Mouse (Mus musculus) telencephalon, adult 2 months (tissue): ENCODE measurements around the gene Ttll10.

ENCODE experiments used
- DNase-seq: peaks from one replicate; pipeline ENCODE4 v3.0.0-alpha.2; 2011; ENCODE audit warnings: low read depth, low spot score

Ttll10 gene

DNA sequence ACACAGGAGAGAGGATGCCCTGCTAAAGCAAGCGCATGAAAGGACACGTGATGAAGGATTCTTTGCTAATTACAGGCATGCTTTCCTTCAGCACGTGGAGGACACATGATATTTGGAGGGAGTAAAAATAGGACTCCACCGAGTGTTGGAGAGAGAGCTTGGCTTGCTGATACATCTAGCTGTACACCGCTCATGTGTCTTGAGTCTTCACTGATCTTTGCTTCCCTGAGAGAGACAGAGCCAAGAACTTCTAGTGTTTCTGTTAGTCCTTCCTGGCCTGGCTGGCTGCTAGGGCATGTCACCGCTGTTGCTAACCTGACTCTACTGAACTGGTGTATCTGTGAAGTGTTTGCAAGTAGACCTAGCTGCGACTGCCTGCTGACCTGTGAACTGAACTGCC is 35.0 kb downstream of the Ttll10 start:
- no peak for DNase-seq

GRCm38 (mm10) chr4:156023520-156023919 is 35.7 kb downstream of the Ttll10 start:
- no peak for DNase-seq

- DNase-seq: no peak
Measured at GRCm38 (mm10) chr4:156021942-156022419, 37.2 kb downstream of the Ttll10 start.

GRCm38 (mm10) chr4:156021381-156021780 is 37.8 kb downstream of the Ttll10 start:
- no peak for DNase-seq

- no peak for DNase-seq
Measured at GRCm38 (mm10) chr4:156019771-156020170, 39.4 kb downstream of the Ttll10 start.

DNA sequence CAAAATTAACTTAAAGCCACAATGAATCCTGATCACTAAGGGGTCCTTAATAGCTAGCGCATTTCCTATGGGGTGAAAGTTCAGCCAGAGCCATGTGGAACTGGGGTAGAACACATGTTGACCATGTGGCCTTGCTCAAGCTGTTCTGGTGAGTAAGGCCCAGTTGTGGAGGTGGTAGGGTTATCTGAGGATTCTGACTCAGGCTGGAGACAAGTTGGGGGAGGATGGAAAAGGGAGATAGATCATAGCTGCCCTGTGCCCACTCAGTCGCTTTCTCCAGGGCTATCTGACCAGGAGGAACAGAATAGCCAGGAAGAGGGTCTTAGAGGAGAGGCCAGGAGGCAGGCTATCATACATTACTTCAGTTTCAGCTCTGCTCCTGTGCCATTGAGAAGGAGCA is 44.8 kb downstream of the Ttll10 start:
- DNase-seq: no peak

- DNase-seq: peak; percentile 66
Measured at GRCm38 (mm10) chr4:156013637-156014036, 45.6 kb downstream of the Ttll10 start, which contains the start of gene Tnfrsf4. Gene Tnfrsf4, plus strand, starts transcription at chr4:156013843.

- no peak for DNase-seq
Measured at GRCm38 (mm10) chr4:156008369-156008768, 50.8 kb downstream of the Ttll10 start.

DNA sequence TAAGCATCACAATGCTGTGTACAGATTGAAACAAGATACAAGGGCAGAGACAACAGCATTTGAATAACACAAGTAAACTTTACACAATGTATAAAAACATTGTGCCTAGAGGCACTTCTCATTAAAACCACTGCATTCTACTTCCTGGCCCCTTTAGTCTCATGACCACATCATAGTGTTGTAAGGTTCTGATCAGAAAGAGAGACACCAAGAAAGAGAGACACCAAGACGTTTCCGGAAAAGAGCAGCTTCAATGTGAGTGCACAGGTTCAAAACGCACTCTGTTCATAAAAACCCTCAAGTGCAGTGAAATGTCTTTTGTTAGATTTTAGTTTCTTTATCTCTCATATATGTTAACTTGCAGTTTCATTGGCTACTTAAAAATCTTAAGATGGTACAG is 55.1 kb downstream of the Ttll10 start:
- no peak for DNase-seq

DNA sequence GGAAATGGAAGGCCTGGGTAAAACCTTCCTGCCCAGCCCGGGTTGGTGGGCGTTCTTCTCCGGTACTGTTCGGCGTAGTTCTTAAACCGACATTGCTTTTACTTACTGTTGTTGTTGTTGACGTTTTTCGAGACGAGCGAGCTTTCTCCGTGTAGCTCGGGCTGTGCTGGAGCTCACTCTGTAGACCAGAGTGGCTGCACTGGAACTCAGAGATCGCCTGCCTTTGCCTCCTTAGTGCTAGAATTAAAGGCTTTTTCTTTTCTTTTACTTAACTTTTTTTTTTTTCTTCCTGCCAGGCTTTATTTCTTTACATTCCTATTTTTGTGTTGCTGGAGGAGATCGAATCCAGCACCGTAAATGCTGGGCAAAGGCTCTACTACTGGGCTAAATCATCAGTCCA is 65.6 kb downstream of the Ttll10 start:
- no peak for DNase-seq

DNA sequence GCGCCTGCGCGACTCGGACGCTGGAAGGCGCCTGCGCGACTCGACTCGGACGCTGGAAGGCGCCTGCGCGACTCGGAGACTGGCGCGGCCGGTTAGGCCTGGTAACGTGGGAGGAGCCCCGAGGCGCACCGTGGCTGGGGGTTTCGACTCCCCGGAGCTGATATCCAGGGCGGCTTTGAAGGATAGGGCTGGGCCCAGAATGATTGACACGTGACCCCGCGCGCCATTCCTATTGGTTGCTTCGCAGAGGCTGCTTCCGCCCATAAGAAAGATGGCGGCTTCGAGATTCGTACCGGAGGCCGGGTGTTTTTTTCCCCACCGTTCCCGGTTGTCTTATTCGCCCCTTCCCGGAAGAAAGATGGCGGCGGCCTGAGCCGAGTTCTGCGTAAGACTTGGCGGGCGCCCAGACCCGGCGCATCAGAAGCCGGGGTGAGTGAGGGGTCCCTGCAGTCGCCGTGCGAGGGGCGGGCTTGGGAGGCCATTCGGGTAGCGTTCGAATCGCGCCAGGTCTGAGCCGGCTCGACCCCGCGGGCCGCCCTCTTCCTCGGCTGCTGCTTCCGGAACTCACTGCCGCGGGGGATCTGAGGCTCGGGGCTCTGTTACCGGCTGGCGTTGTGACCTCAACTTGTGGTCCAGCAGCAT is 66.2 kb downstream of the Ttll10 start:
- peak; percentile 93 for DNase-seq

DNA sequence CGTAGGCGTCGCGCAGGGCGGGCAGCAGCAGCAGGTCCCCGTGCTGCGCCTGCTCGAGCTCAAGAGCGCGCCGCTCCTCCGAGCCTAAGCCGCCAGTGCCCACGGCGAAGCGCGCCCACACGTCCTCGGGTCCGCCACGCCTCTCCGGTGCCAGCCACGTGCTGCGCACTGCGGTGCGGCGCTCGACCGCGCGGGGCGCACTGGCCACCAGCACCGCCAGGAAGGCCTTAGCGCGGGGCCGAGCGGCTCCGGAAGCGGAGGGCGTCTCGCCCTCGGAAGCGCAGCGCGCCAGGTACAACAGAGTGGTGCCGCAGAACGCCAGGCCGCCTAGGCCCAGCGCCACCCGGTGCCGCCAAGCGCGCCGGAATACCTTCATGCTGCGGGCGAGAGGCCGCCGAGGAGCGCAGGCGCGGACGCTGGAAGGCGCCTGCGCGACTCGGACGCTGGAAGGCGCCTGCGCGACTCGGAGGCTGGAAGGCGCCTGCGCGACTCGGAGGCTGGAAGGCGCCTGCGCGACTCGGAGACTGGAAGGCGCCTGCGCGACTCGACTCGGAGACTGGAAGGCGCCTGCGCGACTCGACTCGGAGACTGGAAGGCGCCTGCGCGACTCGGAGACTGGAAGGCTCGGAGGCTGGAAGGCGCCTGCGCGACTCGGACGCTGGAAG is 66.8 kb downstream of the Ttll10 start, which contains the start of the genes B3galt6 and Sdf4:
Gene B3galt6 (minus strand): TSS at position 409 of the 665 bp plus-strand sequence.
Gene Sdf4 (plus strand): TSS at position 632 of the 665 bp plus-strand sequence.
- peak; percentile 67 for DNase-seq

DNA sequence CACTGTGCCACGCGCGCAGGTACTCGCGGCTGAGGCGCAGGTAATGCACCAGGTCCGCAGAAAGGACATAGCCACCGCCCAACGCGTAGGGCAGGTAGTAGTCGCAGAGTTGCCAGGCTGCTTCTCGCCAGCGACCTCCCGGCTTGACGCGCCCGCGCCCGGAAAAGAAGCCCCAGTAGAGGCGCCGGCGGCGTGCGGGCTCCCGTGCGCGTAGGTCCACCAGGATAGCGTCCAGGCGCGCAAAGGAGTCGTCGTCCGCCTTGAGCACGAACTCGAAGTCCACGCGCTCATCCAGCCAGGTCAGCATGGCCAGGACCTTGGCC is 67.3 kb downstream of the Ttll10 start:
- no peak for DNase-seq

DNA sequence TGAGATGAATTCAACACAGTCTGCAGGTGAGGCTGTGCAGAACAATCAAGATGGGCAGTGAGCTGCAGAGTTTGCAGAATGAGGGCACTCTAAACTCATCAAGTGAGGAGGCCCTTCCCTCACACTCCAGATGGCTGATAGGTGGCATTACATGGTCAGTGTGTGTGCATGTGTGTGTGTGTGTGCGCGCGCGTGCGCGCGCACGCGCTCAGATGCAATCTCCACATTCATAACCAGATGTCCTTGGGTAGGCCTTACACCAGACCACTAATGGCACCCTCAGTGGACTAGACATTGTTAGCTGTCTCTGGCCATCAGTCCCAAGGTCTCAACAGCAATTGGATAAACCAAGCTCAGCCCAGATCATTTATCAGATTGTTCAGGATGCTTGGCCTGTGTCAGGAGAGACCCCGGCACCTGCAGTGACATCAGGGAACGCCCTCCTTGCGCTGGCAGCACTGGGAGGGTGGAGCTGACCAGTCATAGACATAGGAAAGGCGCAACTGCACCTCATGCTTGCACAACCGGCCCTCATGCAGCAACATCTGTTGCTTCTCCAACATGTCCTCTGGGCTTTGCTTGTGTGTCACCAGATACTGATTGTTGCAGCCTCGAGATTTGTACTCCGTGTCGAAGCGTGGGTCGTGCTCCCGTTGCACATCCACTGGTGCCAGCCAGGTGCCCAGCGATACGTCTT is 67.9 kb downstream of the Ttll10 start:
- DNase-seq: no peak
